Mouse (Mus musculus) ES-E14 (cell line): Measurements from ENCODE around the gene Snx33. TPM values are rescaled to one million over a fixed set of nuclear protein-coding genes. Genes with fewer than 3 reads are reported as not detected.

ENCODE experiments used
- DNase-seq: peaks from one replicate; pipeline ENCODE4 v3.0.0-alpha.2; 2013; ENCODE audit warnings: low read depth, low spot score
- H3K27ac ChIP-seq: 2 replicates; pipeline ENCODE4 v1.5.1; 2012; ENCODE audit warnings: low read depth, mild to moderate bottlenecking, low read length, moderate library complexity, mixed read lengths; ENCODE audit not compliant: poor library complexity, insufficient read depth, severe bottlenecking
- H3K36me3 ChIP-seq: 2 replicates; pipeline ENCODE4 v1.6.1; 2012; ENCODE audit warnings: mild to moderate bottlenecking, low read length, moderate library complexity, mixed read lengths; ENCODE audit not compliant: control insufficient read depth, poor library complexity, insufficient read depth, severe bottlenecking
- H3K4me1 ChIP-seq, 2 experiments: fragments of 150-350 bp in 1 of 2; sonication (generic) in 1 of 2; 2 replicates each; pipeline ENCODE4 v1.6.1; 2012; ENCODE audit warnings: low read length in 2 of 2, mild to moderate bottlenecking in 1 of 2, mixed read lengths in 1 of 2; ENCODE audit not compliant: control insufficient read depth in 2 of 2, insufficient read depth in 2 of 2, poor library complexity in 1 of 2
- H3K4me3 ChIP-seq, 2 experiments: fragments of 150-350 bp in 1 of 2; sonication (generic) in 1 of 2; 2 replicates each; pipeline ENCODE4 v1.5.1; 2012; ENCODE audit warnings: low read length in 2 of 2, low read depth in 1 of 2, mild to moderate bottlenecking in 1 of 2, mixed read lengths in 1 of 2; ENCODE audit not compliant: insufficient read depth in 1 of 2, poor library complexity in 1 of 2, severe bottlenecking in 1 of 2
- H3K9ac ChIP-seq: 2 replicates; pipeline ENCODE4 v1.6.1; 2012; ENCODE audit warnings: low read depth, mild to moderate bottlenecking, low read length, mixed read lengths; ENCODE audit not compliant: poor library complexity, insufficient read depth, severe bottlenecking
- H3K9me3 ChIP-seq: fragments of 150-350 bp; sonication (generic); 2 replicates; pipeline ENCODE4 v1.6.1; 2012; ENCODE audit warnings: low read depth, mild to moderate bottlenecking, low read length; ENCODE audit not compliant: control insufficient read depth, insufficient read depth
- CHD2 ChIP-seq: IDR thresholded peaks from 2 replicates; pipeline ENCODE4 v1.6.1; 2014; ENCODE audit warnings: mild to moderate bottlenecking, low read depth, low read length, inconsistent platforms
- HCFC1 ChIP-seq: IDR thresholded peaks from 2 replicates; pipeline ENCODE4 v1.6.1; 2012; ENCODE audit warnings: low read length, inconsistent platforms, borderline replicate concordance; ENCODE audit not compliant: insufficient read depth
- MAFK ChIP-seq: IDR thresholded peaks from 2 replicates; pipeline ENCODE4 v1.6.1; 2014; ENCODE audit warnings: mild to moderate bottlenecking, low read depth, low read length, inconsistent platforms; ENCODE audit not compliant: insufficient read depth
- ZC3H11A ChIP-seq: IDR thresholded peaks from 2 replicates; pipeline ENCODE4 v1.6.1; 2012; ENCODE audit warnings: low read depth, mild to moderate bottlenecking, inconsistent platforms, low read length, borderline replicate concordance
- ZNF384 ChIP-seq: IDR thresholded peaks from 2 replicates; pipeline ENCODE4 v1.6.1; 2012; ENCODE audit warnings: low read depth, low read length, inconsistent platforms
- in situ Hi-C, 2 experiments: fragments of 600-800 bp; cut with MboI; formaldehyde crosslinking; loops; one replicate each; pipeline ENCODE4 v1.15.1; 2025; ENCODE audit warnings: low sequenced_read_pairs in 2 of 2, inconsistent platforms in 1 of 2; ENCODE audit not compliant: unreplicated experiment in 2 of 2
- total RNA-seq: library from RNA; depleted of rRNA; stranded (reverse); fragments of 300-350 nt; gene quantifications from 2 replicates; pipeline ENCODE4 v1.2.3, GENCODE M21; 2012

The Snx33 gene
- total RNA-seq, 1 experiment: 4.1 TPM

DNA sequence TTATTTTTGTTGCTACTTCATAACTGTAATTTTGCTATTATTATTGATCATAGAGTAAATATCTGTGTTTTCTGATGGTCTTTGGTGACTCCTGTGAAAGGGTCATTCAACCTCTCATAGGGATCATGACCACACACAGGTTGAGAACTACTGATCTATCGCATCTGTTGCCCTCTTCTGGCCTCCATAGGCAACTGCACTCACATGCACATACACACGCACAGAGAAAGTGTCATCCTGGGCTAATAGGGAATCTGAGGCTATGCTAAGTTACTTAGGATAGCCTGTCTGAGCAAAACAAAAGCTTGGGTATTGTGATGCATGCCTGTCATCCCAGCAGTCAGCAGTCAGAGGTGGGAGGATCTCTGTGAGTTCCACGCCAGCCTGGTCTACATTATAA lies 33.4 kb upstream of the Snx33 start:
- no peak for DNase-seq
- TF ChIP-seq HCFC1: no peak
- TF ChIP-seq CHD2: no peak
- no peak for TF ChIP-seq ZC3H11A
- Histone ChIP-seq H3K9ac (no peak overlapping the region), H3K4me3 (no peak overlapping the region), H3K27ac (no peak overlapping the region), H3K36me3 (peaks cover 2% of the 10 kb centered on the region), H3K9me3 (no peaks in the 10 kb centered on the region), H3K4me1 (no peaks in the 10 kb centered on the region; a peak in 1 of 4 replicates)
- in situ Hi-C loops: no loop called here

DNA sequence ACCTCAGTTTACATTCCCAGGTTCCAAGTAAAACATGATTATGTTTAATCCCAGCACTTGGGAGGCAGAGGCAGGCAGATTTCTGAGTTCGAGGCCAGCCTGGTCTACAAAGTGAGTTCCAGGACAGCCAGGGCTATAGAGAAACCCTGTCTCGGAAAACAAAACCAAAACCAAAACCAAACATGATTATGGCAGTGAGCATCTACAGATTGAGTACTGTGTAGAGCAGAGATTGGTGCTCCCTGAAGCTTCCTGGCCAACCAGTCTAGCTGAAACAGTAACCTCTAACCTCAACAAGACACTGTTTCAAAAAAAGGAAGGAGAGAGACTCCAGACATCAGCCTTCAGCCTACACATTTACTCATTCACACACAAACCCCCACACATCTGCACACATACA lies 30.5 kb upstream of the Snx33 start:
- Histone ChIP-seq H3K27ac (no peak overlapping the region), H3K4me3 (no peak overlapping the region), H3K9ac (no peak overlapping the region), H3K36me3 (peaks cover 2% of the 10 kb centered on the region), H3K4me1 (no peaks in the 10 kb centered on the region; a peak in 1 of 4 replicates), H3K9me3 (no peaks in the 10 kb centered on the region)
- TF ChIP-seq MAFK (no peak), HCFC1 (no peak)
- in situ Hi-C loops: no loop called here
- no peak for DNase-seq

DNA sequence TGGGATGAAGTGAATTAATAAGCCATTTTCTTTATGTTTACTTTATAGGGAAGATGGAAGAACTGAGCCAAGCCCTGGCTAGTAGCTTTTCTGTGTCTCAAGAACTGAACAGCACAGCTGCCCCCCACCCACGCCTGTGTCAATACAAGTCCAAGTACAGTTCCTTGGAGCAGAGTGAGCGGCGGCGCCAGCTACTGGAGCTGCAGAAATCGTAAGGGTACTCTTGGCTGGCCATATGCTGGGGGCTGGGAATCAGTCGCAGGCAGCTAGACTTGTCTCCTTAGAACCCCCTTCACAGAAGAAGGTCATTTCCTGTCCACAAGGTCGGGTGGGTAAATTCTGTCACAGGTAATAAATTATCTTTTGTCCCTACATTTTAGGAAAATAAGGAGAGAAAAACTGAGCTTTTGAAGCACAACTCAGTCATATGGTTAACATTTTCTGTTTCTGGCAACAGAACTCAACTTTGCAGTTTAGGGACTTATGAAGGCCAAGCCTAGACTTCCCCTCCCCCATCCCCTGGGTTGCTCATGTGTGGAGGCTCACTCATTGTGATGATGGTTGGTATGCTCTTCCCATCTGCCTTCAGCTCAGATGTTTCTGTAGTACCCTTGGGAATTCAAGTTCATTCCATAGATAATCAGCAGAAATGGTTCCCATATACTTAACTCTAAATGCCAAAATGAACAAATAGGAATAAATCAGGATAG lies 28.9 kb upstream of the Snx33 start:
- in situ Hi-C loops: no loop called here
- Histone ChIP-seq H3K36me3 (peaks cover 2% of the 10 kb centered on the region), H3K4me1 (no peaks in the 10 kb centered on the region; a peak in 1 of 4 replicates), H3K9ac (no peak overlapping the region), H3K27ac (no peak overlapping the region), H3K9me3 (no peaks in the 10 kb centered on the region), H3K4me3 (no peak overlapping the region)
- DNase-seq: no peak
- TF ChIP-seq CHD2 (no peak), ZC3H11A (no peak), MAFK (no peak), HCFC1 (no peak), ZNF384 (no peak)

DNA sequence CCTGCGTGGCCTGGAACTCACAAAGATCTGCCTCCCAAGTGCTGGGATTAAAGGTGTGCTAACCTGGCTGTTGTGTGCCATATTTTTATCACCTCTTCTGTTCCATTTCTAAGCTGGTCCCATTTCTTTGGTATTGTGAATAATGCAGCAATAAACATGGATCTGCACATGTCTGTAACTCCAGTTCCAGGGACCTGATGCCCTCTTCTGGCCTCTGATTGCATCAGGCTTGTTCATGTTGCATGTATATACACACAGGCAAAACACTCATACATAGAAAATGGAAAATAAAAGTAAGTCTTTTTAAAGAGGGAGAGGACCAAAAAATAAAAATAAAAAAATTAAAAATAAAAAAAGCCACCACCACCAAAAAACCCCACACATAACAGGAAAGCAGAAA lies 25.4 kb upstream of the Snx33 start:
- Histone ChIP-seq H3K36me3 (peaks cover 2% of the 10 kb centered on the region), H3K4me3 (no peak overlapping the region), H3K9ac (no peak overlapping the region), H3K4me1 (peaks cover 2 to 3% of the 10 kb centered on the region in 2 experiments; a peak in 2 of 4 replicates), H3K9me3 (no peaks in the 10 kb centered on the region), H3K27ac (no peak overlapping the region)
- DNase-seq: no peak
- no peak for TF ChIP-seq MAFK
- TF ChIP-seq ZNF384: no peak
- in situ Hi-C loops: no loop called here
